ENCODE assay signal across 11 mouse cellular contexts in the genomic region with DNA sequence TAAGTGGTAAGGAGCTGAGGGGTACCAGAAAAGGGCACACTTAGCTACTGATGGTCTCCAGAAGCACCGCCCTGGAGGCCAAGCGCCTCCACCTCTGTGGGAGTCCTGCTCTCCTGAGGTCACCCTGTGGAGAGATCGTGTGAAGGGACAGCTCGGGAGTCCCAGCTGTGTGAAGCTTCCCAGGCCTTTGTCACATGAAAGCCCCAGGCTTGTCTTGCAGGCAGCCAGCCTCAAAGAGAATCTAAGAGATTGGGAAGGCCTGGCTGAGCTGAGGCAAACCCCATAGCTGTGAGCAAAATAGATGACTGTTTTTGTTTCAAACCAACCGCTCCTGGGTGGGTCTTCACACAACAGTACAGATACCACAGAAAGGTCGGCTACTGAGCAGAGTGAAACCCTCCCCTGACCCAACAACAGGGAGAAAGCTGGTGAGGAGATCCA. TPM values are rescaled to one million over a fixed set of nuclear protein-coding genes. Genes with fewer than 3 reads are reported as not detected.
DNase-seq lines count a peak whose midpoint lies in the region; ATAC-seq and TF ChIP-seq lines count a peak whose summit lies in the region.
"Had no signal": no experiment of that assay in that cellular context is flagged by ENCODE, and none has a peak within 500 bp of the region (broad histone marks: within the 10 kb centered on the region; RNA-seq: fewer than 3 reads in every experiment).

No protein-coding gene starts in this region.

- H3K4me1 ChIP-seq in forebrain, embryonic 11.5 days (replicated peaks; ENCODE audit: control insufficient read depth, insufficient read depth, low read length) = peaks cover 4% of the 10 kb centered on the region; the same call in 1 of the 2 replicates
- peaks cover 48% of the 10 kb centered on the region for H3K4me1 ChIP-seq in forebrain, embryonic 13.5 days
- peaks cover 30% of the 10 kb centered on the region for H3K4me1 ChIP-seq in midbrain, embryonic 13.5 days (replicated peaks)

- no peak overlapping the region for H3K9ac ChIP-seq in forebrain, embryonic 11.5 days (ENCODE audit: low read length)
- no peak overlapping the region for H3K9ac ChIP-seq in forebrain, embryonic 13.5 days
- H3K9ac ChIP-seq in midbrain, embryonic 13.5 days (replicated peaks) = peak overlapping the region; percentile 21; the same call in 1 of the 2 replicates
- H3K9ac ChIP-seq: liver, embryonic 14.5 days had no signal

- peak; percentile 45 for DNase-seq in forebrain, embryonic 11.5 days (ENCODE audit: low spot score)
- DNase-seq in layer of hippocampus, adult 2 months (ENCODE audit: low spot score in 2 of 2) = no peak
- no peak for DNase-seq in layer of hippocampus, postnatal 14 days (ENCODE audit: low spot score in 2 of 2)
- peak; percentile 72 for DNase-seq in ZHBTc4 (ENCODE audit: low read depth, low spot score)
- no peak for DNase-seq in urinary bladder, postnatal 36 days (ENCODE audit: low spot score in 2 of 2)
- no peak for DNase-seq in adrenal gland, adult (ENCODE audit: inconsistent age in 2 of 2, low spot score in 1 of 2)
- DNase-seq: adrenal gland, postnatal 14 days; kidney, postnatal 36 days had no signal

- peak; percentile 49; the same call in 1 of the 2 replicates for ATAC-seq in forebrain, embryonic 11.5 days (replicated peaks; ENCODE audit: low FRiP score)
- no peak for ATAC-seq in forebrain, embryonic 13.5 days
- 0 out of 2 replicates have a peak, but pooled peaks have one; percentile 22 for ATAC-seq in midbrain, embryonic 13.5 days

- no peaks in the 10 kb centered on the region for H3K36me3 ChIP-seq in forebrain, embryonic 11.5 days (ENCODE audit: control insufficient read depth, insufficient read depth, low read length)
- no peaks in the 10 kb centered on the region for H3K36me3 ChIP-seq in forebrain, embryonic 13.5 days (ENCODE audit: poor library complexity, severe bottlenecking)
- H3K36me3 ChIP-seq in midbrain, embryonic 13.5 days = no peaks in the 10 kb centered on the region

- H3K27me3 ChIP-seq in forebrain, embryonic 11.5 days (ENCODE audit: control insufficient read depth, insufficient read depth, low read length) = no peaks in the 10 kb centered on the region
- H3K27me3 ChIP-seq in forebrain, embryonic 13.5 days = no peaks in the 10 kb centered on the region
- no peaks in the 10 kb centered on the region for H3K27me3 ChIP-seq in midbrain, embryonic 13.5 days

- no peaks in the 10 kb centered on the region for H3K9me3 ChIP-seq in forebrain, embryonic 11.5 days (ENCODE audit: control insufficient read depth, low read length)
- H3K9me3 ChIP-seq in forebrain, embryonic 13.5 days (replicated peaks) = no peaks in the 10 kb centered on the region
- H3K9me3 ChIP-seq in midbrain, embryonic 13.5 days = no peaks in the 10 kb centered on the region

- no peak overlapping the region for H3K4me3 ChIP-seq in forebrain, embryonic 11.5 days (ENCODE audit: low read depth, low read length)
- H3K4me3 ChIP-seq in forebrain, embryonic 13.5 days = no peak overlapping the region
- H3K4me3 ChIP-seq in layer of hippocampus, adult 2 months = no peak overlapping the region
- H3K4me3 ChIP-seq in midbrain, embryonic 13.5 days (replicated peaks) = no peak overlapping the region

- WGBS in forebrain, embryonic 11.5 days = 8% methylated on average over 6 of the region's 6 CpGs
- 19% methylated on average over 6 of the region's 6 CpGs for whole genome bisulfite sequencing in forebrain, embryonic 13.5 days
- WGBS in midbrain, embryonic 13.5 days = 11% methylated on average over 6 of the region's 6 CpGs

- TF ChIP-seq CTCF in layer of hippocampus, adult 2 months (conservative IDR thresholded peaks at IDR 0.05) = no peak

- no peak overlapping the region for H3K27ac ChIP-seq in forebrain, embryonic 11.5 days (ENCODE audit: low read depth, low read length)
- no peak overlapping the region for H3K27ac ChIP-seq in forebrain, embryonic 13.5 days
- peak overlapping the region; percentile 23; the same call in 1 of the 2 replicates for H3K27ac ChIP-seq in layer of hippocampus, adult 2 months
- H3K27ac ChIP-seq in midbrain, embryonic 13.5 days = peak overlapping the region; percentile 49
- H3K27ac ChIP-seq: liver, embryonic 14.5 days had no signal

- no peak overlapping the region for H3K4me2 ChIP-seq in forebrain, embryonic 11.5 days (ENCODE audit: low read depth, low read length, severe bottlenecking)
- no peak overlapping the region for H3K4me2 ChIP-seq in forebrain, embryonic 13.5 days
- H3K4me2 ChIP-seq in midbrain, embryonic 13.5 days (replicated peaks) = no peak overlapping the region

RNA-seq across cellular contexts. Expression of a gene that starts 19.5 kb away (rescaled TPM):
- polyA plus RNA-seq in forebrain, embryonic 11.5 days (2014; fragmentation: Nextera tagmentation; extraction: Ambion mirVana) = 48.0 and 49.6 TPM in 2 replicates
- 46.1 and 46.7 TPM in 2 replicates for polyA plus RNA-seq in forebrain, embryonic 13.5 days (2015; fragmentation: Nextera tagmentation; extraction: Ambion mirVana)
- 10 to 100 TPM; 66.0 to 81.4 TPM for total RNA-seq in layer of hippocampus, adult 2 months (2021)
- 10 to 100 TPM; 68.4 to 72.2 TPM for total RNA-seq in layer of hippocampus, postnatal 14 days (2021)
- polyA plus RNA-seq in midbrain, embryonic 13.5 days (2015; fragmentation: Nextera tagmentation; extraction: Ambion mirVana) = 48.2 and 51.2 TPM in 2 replicates

RNA-seq across cellular contexts. Expression of a gene that starts 55.7 kb away (rescaled TPM):
- 143 and 144 TPM in 2 replicates for polyA plus RNA-seq in forebrain, embryonic 11.5 days (2014; fragmentation: Nextera tagmentation; extraction: Ambion mirVana)
- 212 and 221 TPM in 2 replicates for polyA plus RNA-seq in forebrain, embryonic 13.5 days (2015; fragmentation: Nextera tagmentation; extraction: Ambion mirVana)
- 100 to 1,000 TPM; 463 to 472 TPM for total RNA-seq in layer of hippocampus, adult 2 months (2021)
- total RNA-seq in layer of hippocampus, postnatal 14 days (2021) = 100 to 1,000 TPM; 390 to 412 TPM
- polyA plus RNA-seq in midbrain, embryonic 13.5 days (2015; fragmentation: Nextera tagmentation; extraction: Ambion mirVana) = 249 and 251 TPM in 2 replicates

Comparison
In these comparisons a context has a peak if more than half of its experiments do, and no peak if none do; other contexts are left out.
1. DNase-seq: peak in forebrain, embryonic 11.5 days (single experiment) and ZHBTc4 (single experiment); none in layer of hippocampus, adult 2 months (0 of 2), layer of hippocampus, postnatal 14 days (0 of 2), urinary bladder, postnatal 36 days (0 of 2) and adrenal gland, adult (0 of 2).
2. H3K27ac ChIP-seq: peak in layer of hippocampus, adult 2 months (single experiment) and midbrain, embryonic 13.5 days (single experiment); none in forebrain, embryonic 11.5 days (single experiment) and forebrain, embryonic 13.5 days (single experiment).